Mouse (Mus musculus) activated CD4-positive, CD25-positive, alpha-beta regulatory T cell (primary cell): ENCODE results near the gene Slit1. TPM values are rescaled to one million over a fixed set of nuclear protein-coding genes. Genes with fewer than 3 reads are reported as not detected.

Source experiments
- polyA plus RNA-seq, 2 experiments: library from polyadenylated mRNA; unstranded; fragments of 100-300 nt; shearing (Covaris generic); gene quantifications; one replicate each; pipeline ENCODE4 v1.2.1; 2017

Gene Slit1
- polyA plus RNA-seq, result under 1 TPM in 1 of 2 experiments, not detected in 1; 0.41 TPM

GRCm38 (mm10) chr19:41743396-41743795 is at the start of gene Slit1:
Slit1 (minus strand) TSS chr19:41743665.

GRCm38 (mm10) chr19:41581706-41582420 is 161.6 kb downstream of the Slit1 start, which contains the start of gene Gm340:
Gm340 (plus strand) TSS chr19:41582370.

Other genes starting within 250 kb of the Slit1 start
- gene Gm340, start 161.3 kb downstream of the Slit1 start, polyA plus RNA-seq, result 1 to 10 TPM; 2.9 to 3.1 TPM
- gene Arhgap19, start 58.4 kb upstream of the Slit1 start, polyA plus RNA-seq, result 1 to 10 TPM; 4.3 to 4.6 TPM
- 1 to 10 TPM; 2.4 to 5.7 TPM for gene Frat1, start 86.3 kb upstream of the Slit1 start, polyA plus RNA-seq
- gene Frat2, start 104.5 kb upstream of the Slit1 start, polyA plus RNA-seq, result 10 to 100 TPM; 12.9 to 29.2 TPM
- gene Rrp12, start 152.5 kb upstream of the Slit1 start, polyA plus RNA-seq, result 10 to 100 TPM in 1 of 2 experiments, 1 to 10 TPM in 1; 8.1 to 10.2 TPM
- gene Pgam1, start 168.3 kb upstream of the Slit1 start, polyA plus RNA-seq, result 100 to 1,000 TPM; 154 to 162 TPM
- 10 to 100 TPM; 51.7 to 86.8 TPM for gene Exosc1, start 189.8 kb upstream of the Slit1 start, polyA plus RNA-seq
- gene Zdhhc16, start 189.8 kb upstream of the Slit1 start, polyA plus RNA-seq, result 10 to 100 TPM; 58.1 to 72.2 TPM
- gene Mms19, start 237.5 kb upstream of the Slit1 start, polyA plus RNA-seq, result 10 to 100 TPM; 64.2 to 75.5 TPM
- gene Ubtd1, start 238.1 kb upstream of the Slit1 start, polyA plus RNA-seq, result 1 to 10 TPM; 5.7 to 7.0 TPM